ENCODE assay signal across 8 mouse cellular contexts in the genomic region with DNA sequence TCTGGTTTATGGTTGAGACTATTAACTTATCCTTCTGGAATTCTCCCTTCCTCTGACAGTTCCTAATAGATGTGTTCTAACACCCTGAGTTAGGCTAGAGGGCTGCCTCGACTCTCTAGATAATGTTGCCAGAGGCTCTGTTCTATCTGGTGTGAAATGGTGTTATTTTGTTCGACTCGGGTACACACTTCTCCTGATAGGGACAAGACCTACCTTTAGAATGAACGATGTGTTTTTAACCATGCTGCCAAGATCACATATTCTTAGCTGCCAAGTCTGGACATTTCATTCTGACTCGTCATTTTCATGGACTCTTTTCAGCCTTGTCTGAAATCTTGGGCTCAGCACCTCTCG. TPM values are rescaled to one million over a fixed set of nuclear protein-coding genes. Genes with fewer than 3 reads are reported as not detected.
DNase-seq lines count a peak whose midpoint lies in the region; ATAC-seq and TF ChIP-seq lines count a peak whose summit lies in the region.
"Not testable (repeated sequence)": the region's sequence is repeated elsewhere in the genome, so short reads cannot be mapped to it uniquely, and the experiment has no call there.

No protein-coding gene starts in this region.

- H3K9ac ChIP-seq in heart, embryonic 14.5 days (ENCODE audit: low read length), result not testable (repeated sequence)

- 63% methylated on average over 6 of the region's 6 CpGs for WGBS in heart, embryonic 14.5 days
- 80% methylated on average over 6 of the region's 6 CpGs for WGBS in kidney, adult 2 months

- H3K4me3 ChIP-seq in heart, embryonic 14.5 days (ENCODE audit: control insufficient read depth in 1 of 2, insufficient read depth in 1 of 2, low read depth in 1 of 2, low read length in 2 of 2); kidney, adult 2 months (ENCODE audit: insufficient read depth, low read depth, low read length): not testable (repeated sequence)

- TF ChIP-seq CTCF in kidney, adult 2 months (conservative IDR thresholded peaks at IDR 0.05; ENCODE audit: insufficient read depth, insufficient read length, low read depth, low read length), result not testable (repeated sequence)

- H3K27ac ChIP-seq in heart, embryonic 14.5 days (replicated peaks in 1 of 2; ENCODE audit: control insufficient read depth in 1 of 2, insufficient read depth in 1 of 2, low read depth in 2 of 2, low read length in 2 of 2), result peak overlapping the region; percentile 25 to 44; a peak in 3 of 4 replicates
- H3K27ac ChIP-seq in kidney, adult 2 months (ENCODE audit: insufficient read depth, low read depth, low read length), result peak overlapping the region; percentile 37; the same call in 1 of the 2 replicates

- ATAC-seq in heart, embryonic 14.5 days (ENCODE audit: insufficient number of reproducible peaks, insufficient read depth, low FRiP score, low read depth), result not testable (repeated sequence)

- not testable (repeated sequence) for H3K27me3 ChIP-seq in heart, embryonic 14.5 days (ENCODE audit: control insufficient read depth, insufficient read depth, low read length); kidney, adult 2 months (replicated peaks; ENCODE audit: control insufficient read depth, insufficient read depth, low read length)

- not testable (repeated sequence) for TF ChIP-seq POLR2A in kidney, adult 2 months (IDR thresholded peaks at IDR 0.05; ENCODE audit: low read depth, low read length)

- H3K36me3 ChIP-seq in heart, embryonic 14.5 days (ENCODE audit: control insufficient read depth, insufficient read depth, low read length), result peaks cover 53% of the 10 kb centered on the region
- H3K36me3 ChIP-seq in kidney, adult 2 months (ENCODE audit: control insufficient read depth, insufficient read depth, low read length), result not testable (repeated sequence)

- H3K4me2 ChIP-seq in heart, embryonic 14.5 days (ENCODE audit: low read length), result not testable (repeated sequence)

- not testable (repeated sequence) for H3K4me1 ChIP-seq in heart, embryonic 14.5 days (ENCODE audit: control insufficient read depth in 2 of 2, insufficient read depth in 2 of 2, low read length in 2 of 2); kidney, adult 2 months (ENCODE audit: control insufficient read depth, insufficient read depth, low read length)

- peaks cover 31% of the 10 kb centered on the region for H3K9me3 ChIP-seq in heart, embryonic 14.5 days (ENCODE audit: control insufficient read depth, low read length)

- peak; percentile 0 for DNase-seq in T-cell, adult 2 months (ENCODE audit: low spot score)
- DNase-seq in c-Kit-positive CD71-negative TER-119-negative erythroid progenitor cells, embryonic 14.5 days (ENCODE audit: low read depth), result peak; percentile 17
- peak; percentile 30 for DNase-seq in fat pad, adult 2 months (ENCODE audit: extremely low read depth, low read depth, low spot score)
- peak; percentile 32 for DNase-seq in kidney, adult 2 months
- DNase-seq in left cerebral cortex, postnatal 25 days (ENCODE audit: low spot score in 2 of 2), result peak; percentile 22 to 51
- peak; percentile 16 for DNase-seq in ovary, adult 18-20 months (ENCODE audit: low spot score)
- peak; percentile 3 for DNase-seq in thymus, postnatal 14 days

- intact Hi-C loops in left cerebral cortex, postnatal 25 days (cut with DNase I), result not testable (repeated sequence)

RNA-seq across cellular contexts. Expression of gene Gm21887, which starts 29.3 kb away (rescaled TPM):
- 181 and 228 TPM in 2 replicates for polyA plus RNA-seq in heart, embryonic 14.5 days (2014; fragmentation: Nextera tagmentation; extraction: Ambion mirVana)
- polyA plus RNA-seq in kidney, adult 2 months (2012; rRNA removed), result 108 and 184 TPM in 2 replicates
- 100 to 1,000 TPM; 175 to 177 TPM for total RNA-seq in left cerebral cortex, postnatal 25 days (2021)
